Mouse (Mus musculus): Measurements from ENCODE around the gene Edil3.

Edil3 gene

GRCm38 (mm10) chr13:88821440-88822331, at the start of gene Edil3:
Gene Edil3, plus strand, starts transcription at chr13:88821472.
- no peak for DNase-seq (ENCODE audit: low read depth, low spot score)

DNA sequence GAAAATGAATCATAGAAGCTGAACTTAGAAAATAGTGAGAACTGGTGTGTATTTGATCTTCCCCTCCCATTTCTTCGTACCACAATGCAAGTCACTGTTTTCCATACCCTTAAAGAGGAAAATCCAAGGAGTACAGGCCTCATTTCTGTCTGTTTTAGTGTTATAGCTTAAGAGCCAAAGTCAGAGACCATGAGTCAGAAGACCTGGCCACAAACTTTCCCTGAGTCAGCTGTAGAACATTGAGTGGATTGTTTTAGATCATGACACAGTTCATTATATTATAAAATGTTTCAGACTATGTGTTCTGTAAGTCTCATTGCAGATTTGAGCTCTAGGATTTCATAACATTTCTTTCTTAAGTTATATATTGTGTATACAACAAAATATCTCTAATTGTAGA, 22.1 kb upstream of the Edil3 start:
- no peak for DNase-seq (ENCODE audit: low read depth, low spot score)

DNA sequence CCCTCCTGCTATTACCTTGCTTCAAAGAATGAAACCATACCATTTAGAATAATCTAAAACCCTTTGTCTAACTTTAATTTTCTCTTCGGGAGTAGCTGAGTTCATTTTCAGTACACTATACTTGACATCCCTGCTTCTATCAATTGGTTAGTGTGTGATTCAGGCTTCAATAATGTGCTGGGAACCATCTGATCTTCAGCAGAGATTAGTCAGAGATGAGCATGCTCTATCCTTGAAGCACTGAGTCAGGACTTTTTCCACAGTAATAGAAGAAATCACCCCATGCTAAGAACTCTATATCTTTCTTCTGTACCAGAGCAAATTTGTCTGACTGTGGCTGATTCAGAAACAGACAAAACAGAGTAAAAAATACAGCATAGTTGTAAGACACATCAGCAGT, 20.3 kb upstream of the Edil3 start:
- DNase-seq (ENCODE audit: low read depth, low spot score) = no peak

DNA sequence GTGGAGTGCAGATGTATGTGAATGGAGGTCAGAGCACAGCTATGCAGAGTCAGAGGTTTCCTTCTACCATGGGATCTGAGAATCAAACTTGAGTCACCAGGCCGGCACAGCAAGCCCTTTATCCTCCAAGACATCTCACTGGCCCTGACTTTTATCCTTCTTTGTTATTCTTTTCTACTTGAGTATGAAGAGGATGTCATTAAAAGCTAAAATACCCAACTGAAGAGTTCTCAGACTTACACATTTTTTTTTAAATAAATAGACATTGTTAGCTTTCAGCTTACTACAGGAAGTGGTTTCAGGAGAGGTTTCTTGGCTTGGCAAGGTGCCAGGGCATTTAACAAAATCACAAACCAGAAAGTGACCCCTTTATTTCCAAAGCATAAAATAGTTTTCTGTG, 15.4 kb upstream of the Edil3 start:
- no peak for DNase-seq (ENCODE audit: low read depth, low spot score)

- no peak for DNase-seq (ENCODE audit: low read depth, low spot score)
Measured at GRCm38 (mm10) chr13:88806269-88806668, 15.0 kb upstream of the Edil3 start.

- DNase-seq (ENCODE audit: low read depth, low spot score) = no peak
Measured at GRCm38 (mm10) chr13:88810097-88810496, 11.2 kb upstream of the Edil3 start.

- DNase-seq (ENCODE audit: low read depth, low spot score) = no peak
Measured at GRCm38 (mm10) chr13:88820686-88821308, 475 bp upstream of the Edil3 start.

DNA sequence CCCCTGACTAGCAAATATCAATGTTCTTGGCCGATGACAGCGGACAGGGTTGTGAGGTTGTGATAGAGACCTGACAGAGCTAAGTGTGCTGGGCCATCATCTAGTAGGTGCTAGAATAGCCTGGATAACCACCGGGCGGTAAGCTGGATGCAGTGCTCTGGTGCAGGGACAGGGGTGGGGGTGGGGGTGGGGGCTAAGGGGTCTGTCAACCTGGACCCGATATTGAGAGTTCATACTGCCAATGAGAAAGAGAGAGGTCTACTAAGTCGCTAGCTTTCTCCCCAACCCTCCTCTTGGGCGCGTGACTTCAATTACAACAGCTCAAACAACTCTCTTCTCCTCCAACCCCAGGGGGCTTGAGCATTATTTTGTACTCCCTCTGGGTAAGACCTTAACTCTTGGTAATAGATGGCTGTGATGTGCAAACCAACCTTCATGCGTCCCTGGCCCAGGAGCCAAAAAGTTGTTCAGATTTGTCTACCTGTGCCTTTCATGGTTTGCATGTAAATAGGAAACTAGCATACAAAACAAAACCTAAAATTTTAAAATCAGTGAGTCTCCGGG, 1.1 kb downstream of the Edil3 start:
- no peak for DNase-seq (ENCODE audit: low read depth, low spot score)

GRCm38 (mm10) chr13:88822976-88823521, 1.8 kb downstream of the Edil3 start:
- no peak for DNase-seq (ENCODE audit: low read depth, low spot score)

- DNase-seq (ENCODE audit: low read depth, low spot score) = peak; percentile 72
Measured at GRCm38 (mm10) chr13:88823522-88824419, 2.5 kb downstream of the Edil3 start.

GRCm38 (mm10) chr13:88824441-88824840, 3.2 kb downstream of the Edil3 start:
- DNase-seq (ENCODE audit: low read depth, low spot score) = no peak

DNA sequence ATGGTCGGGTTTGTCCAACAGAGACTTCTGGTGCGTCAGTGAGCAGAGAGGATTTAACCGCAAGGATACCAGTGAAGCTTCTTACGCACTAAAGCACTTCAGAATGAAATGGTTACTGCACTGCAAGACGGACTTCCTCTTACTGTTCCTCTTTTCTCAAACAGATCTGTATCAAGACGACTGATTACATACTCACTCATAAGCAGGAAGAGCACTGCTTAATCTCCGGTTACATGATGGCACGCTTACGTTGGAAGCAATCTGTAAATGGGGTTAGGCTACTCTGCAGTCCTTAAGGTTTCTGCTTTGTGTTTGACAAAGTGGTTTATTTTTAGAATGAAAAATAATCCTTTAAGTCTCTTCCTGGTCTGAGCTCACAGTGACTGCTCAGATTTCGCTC, 7.1 kb downstream of the Edil3 start:
- no peak for DNase-seq (ENCODE audit: low read depth, low spot score)

DNA sequence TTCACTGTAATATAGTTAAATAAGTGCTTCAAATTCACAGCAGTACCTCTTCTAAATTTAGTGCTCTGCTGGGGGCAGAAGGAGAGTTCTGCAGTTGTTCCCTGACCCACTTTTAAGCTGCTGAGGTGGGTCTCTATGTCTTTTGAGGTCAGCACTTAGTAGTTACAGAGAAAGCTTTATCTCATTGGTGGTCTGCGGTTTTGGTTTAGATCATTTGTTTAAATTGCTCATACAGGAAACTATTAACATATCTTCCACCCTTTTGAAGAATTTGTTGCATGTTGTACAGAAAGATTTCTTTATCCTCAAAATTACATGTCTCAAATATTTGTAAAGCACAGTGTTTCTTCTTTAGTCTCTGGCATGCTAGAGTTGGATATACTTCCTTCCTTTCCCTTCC, 12.5 kb downstream of the Edil3 start:
- DNase-seq (ENCODE audit: low read depth, low spot score) = no peak

GRCm38 (mm10) chr13:88849739-88850138, 28.5 kb downstream of the Edil3 start:
- DNase-seq (ENCODE audit: low read depth, low spot score) = no peak

- no peak for DNase-seq (ENCODE audit: low read depth, low spot score)
Measured at GRCm38 (mm10) chr13:88879960-88880359, 58.7 kb downstream of the Edil3 start.

- no peak for DNase-seq (ENCODE audit: low read depth, low spot score)
Measured at GRCm38 (mm10) chr13:88890728-88891127, 69.5 kb downstream of the Edil3 start.

GRCm38 (mm10) chr13:88900046-88900445, 78.8 kb downstream of the Edil3 start:
- peak; percentile 54 for DNase-seq (ENCODE audit: low read depth, low spot score)

DNA sequence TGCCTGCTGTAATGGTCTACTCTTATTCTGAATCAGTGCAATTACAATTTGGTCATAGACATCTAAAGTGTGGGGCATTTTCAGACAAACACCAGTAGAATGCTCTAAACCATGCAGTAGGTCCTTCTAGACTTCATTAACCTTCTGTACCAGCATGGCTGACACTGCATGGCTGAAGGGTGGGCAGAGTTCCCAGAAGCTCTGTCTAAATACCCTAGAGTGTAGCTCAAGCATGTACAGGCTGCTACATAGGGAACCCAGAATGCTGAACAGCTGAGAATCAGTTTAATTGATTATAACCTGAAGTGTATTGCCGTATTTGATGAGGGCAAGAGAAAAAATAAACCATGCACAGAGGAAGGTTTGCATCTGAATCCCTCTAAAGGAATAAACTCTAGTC, 86.1 kb downstream of the Edil3 start:
- no peak for DNase-seq (ENCODE audit: low read depth, low spot score)

GRCm38 (mm10) chr13:88908187-88908586, 86.9 kb downstream of the Edil3 start:
- no peak for DNase-seq (ENCODE audit: low read depth, low spot score)

DNA sequence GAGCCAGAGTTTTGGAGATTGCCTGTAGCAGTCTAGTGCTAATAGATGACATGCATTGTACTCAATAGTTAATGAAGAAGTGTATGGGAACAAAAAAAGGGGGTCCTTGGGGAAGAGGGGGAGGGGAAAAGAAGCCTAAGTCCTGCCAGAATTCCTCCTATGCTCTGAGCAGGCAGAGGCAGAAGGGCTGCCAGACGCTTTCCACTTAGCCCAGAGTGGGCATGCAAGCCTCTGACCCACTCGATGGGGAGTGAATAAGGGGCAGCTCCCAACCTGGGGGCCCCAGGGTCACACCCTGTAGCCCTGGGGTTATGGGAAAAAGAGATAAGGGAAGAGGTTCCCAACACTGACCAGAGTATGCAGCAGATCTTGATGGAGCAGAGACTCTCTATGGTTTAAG, 95.2 kb downstream of the Edil3 start:
- DNase-seq (ENCODE audit: low read depth, low spot score) = no peak

DNA sequence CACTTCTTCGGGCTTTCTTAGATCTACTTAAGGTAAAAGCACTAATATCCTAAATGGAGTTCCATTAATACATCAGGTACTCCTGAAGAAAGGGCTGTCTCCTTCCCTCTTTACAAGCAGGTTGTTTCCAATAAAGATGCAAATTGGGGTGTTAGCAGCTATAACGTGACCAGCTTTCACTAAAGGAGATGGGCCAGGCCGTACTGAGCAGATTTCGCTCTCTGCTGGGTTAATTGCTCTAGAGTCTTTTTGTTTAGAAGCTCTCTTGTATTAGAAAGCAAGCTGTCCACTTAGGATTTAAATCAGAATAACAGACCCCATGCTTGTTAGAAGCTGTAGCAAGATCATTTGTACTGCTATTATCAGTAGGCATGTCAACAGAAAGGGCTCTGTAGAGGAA, 108.4 kb downstream of the Edil3 start:
- DNase-seq (ENCODE audit: low read depth, low spot score) = no peak

All from telencephalon, adult 2 months (tissue).